Mouse (Mus musculus) megakaryocyte, adult 5-6 weeks (primary cell): ENCODE results near the gene Cdc42bpa. TPM values are rescaled to one million over a fixed set of nuclear protein-coding genes. Genes with fewer than 3 reads are reported as not detected.
"Not testable (repeated sequence)": the region's sequence is repeated elsewhere in the genome, so short reads cannot be mapped to it uniquely, and the experiment has no call there.

Experiments used
- ATAC-seq: 2 replicates; pipeline ENCODE4 v1.8.0; 2016; ENCODE audit warnings: mild to moderate bottlenecking, inconsistent platforms; ENCODE audit not compliant: poor library complexity, severe bottlenecking
- total RNA-seq, 2 experiments: library from RNA; stranded (forward) in 1 of 2; stranded (reverse) in 1 of 2; fragments of 153-499, 151-499 nt in 1 of 2; fragments of 221-1000, 200-1000 nt in 1 of 2; gene quantifications; 2 replicates each; pipeline versions ENCODE4 v1.2.3 to v1.2.4; 2015 to 2017

Cdc42bpa gene
- total RNA-seq, 2 experiments from 2014 or later, result 1.0 to 2.7 TPM

DNA sequence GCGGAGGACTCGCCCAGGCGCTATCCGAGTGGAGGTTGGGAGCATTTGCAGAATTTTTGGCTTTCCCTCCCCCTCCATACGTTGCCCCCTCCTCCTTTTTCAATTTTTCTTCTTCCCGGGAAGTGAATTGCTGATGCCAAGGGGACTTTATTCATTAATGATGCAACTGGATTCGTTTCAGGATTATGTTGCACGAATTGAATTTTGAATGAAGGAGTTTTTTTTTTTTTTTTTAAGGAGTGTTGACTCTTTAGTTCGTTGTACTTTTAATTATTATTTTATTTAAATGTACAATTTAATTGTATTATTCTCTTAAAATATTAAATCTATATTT, 238 bp downstream of the Cdc42bpa start:
- no peak for ATAC-seq

DNA sequence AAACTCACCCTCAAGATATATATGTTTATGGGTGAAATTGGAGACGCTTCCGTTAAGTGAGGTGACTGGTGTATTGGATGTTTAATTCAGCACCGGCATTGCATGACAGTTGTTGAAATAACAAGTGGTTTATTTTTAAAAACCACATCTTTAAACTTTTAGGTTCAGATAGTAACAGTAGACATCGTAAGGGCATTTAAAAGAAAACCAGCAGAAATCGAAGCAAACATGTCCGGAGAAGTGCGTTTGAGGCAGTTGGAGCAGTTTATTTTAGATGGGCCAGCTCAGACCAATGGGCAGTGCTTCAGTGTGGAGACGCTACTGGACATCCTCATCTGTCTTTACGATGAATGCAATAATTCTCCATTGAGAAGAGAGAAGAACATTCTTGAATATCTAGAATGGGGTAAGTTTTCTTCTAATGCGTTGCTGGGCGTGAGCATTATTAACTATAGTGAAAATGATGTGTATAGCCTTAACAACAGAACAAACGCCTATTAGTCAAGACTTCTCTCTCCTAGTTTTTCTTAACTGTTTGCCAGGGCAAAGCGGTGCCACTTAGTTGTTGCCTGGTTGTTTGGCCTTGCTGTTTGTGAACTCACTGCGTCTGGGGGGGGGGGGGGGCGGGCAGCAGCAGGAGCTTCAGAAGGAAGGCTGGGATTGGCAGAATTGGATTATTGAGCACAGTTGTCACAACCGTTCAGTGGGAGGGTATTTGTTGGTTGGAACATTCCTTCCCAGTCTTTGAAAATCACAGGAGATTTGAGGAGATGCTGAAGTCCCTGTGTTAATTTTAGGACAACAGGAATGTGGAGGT, 818 bp downstream of the Cdc42bpa start:
- no peak for ATAC-seq

DNA sequence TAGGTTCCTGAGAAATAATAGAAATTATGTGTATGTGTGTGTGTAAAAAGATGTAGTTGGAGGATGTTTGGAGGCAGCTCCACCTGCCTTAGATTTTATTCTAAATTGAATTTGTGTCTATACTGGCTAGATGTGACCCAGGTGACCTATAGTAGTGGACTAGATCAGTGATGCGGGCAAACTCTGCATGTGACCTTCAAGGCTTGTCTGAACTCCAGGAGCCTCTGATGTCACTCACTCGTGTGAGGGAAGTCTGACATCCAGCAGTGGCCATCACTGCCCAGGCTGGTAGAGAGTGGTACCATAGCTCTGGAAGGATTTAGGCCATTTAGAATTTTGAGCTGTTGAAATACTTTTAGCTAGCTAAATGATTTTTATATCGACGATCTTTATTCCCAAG, 1.5 kb downstream of the Cdc42bpa start:
- ATAC-seq, result no peak

- ATAC-seq, result no peak
Measured at GRCm38 (mm10) chr1:179969776-179970428, 9.6 kb downstream of the Cdc42bpa start.

DNA sequence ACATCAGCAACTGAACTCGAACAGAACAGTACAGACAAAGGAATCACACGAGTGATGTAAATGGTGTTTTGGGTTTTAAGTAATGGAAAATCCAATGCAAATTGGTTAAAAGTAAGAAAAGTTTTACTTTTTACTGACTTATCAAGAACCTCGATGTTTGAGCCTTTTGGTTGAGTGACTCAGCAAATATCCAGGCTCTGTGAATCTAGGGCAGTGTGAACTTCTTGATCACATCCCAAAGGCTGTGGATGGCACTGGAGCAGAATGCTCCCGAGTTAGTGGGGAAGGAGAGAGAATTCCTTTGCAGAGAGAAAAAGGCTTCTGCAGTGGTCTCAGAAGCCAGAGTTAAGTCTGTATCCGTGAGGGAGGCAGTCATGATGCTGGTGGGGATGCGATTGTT, 14.7 kb downstream of the Cdc42bpa start:
- no peak for ATAC-seq

DNA sequence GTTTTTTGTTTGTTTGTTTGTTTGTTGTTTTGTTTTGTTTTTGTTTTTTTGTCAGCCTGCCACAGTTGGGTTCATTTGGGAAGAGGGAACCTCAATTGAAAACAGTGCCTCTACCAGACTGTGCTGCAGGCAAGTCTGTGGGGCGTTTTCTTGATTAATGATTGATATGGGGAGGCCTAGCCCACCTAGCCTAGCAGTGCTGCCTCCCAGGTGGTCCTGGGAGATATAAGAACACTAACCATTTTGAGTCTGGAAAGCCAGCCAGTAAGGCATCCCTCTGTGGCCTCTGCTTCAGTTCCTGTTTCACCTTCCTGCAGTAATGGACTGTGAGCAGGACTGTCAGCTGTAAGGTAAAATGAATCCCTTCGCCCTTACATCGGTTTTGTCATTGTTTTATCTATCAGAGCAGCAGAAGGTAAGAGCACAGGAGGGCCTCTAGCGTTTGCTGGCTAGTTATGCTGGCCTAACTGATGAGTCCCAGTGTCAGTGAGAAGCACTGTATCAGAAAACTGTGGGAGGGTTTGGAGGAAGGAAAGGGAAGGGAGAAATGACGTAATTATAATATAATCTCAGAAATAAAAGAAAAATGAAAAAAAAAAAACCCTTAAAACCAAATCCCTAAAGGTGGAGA, 15.5 kb downstream of the Cdc42bpa start:
- ATAC-seq, result peak; percentile 18; the same call in 1 of the 2 replicates

- ATAC-seq, result no peak
Measured at GRCm38 (mm10) chr1:179977437-179977836, 17.2 kb downstream of the Cdc42bpa start.

DNA sequence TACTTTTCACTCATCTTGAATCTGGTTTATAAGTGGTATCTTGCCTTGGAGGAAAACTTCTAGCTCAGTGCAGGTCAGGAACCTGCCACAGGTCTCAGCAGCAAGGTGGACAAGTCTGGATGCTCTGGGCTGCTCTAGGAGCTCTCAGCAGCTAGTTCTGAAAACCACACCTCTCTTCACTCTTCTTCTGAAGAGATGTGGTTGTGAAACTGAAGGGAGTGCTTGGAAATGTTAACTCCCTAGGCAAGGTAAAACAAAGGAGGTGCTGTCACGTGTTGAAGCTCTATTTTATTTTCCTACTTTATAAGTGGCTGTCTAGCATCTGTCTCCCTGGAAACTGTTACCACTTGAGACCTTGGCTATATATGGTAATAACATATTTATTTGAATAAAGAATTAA, 18.5 kb downstream of the Cdc42bpa start:
- ATAC-seq, result no peak

GRCm38 (mm10) chr1:179981680-179982079, 21.4 kb downstream of the Cdc42bpa start:
- ATAC-seq, result no peak

DNA sequence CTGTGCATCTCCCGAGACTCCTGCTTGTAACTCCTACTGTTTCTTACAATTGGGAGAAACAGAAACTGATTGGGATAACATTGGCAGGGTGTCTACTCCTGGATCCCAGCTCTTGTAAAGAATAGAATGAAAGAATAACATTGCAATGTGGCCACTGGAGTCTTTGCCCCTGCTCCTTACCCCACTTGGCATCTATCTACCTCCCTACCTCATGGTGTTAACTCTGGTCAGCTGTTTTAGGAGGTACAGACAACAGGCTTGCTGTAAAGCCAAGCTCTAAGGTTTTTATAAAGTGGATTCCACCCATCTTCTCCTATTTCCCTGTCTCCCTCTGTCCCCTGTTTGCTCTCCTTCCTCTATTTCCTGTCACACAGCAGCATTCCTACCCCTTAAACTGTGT, 21.9 kb downstream of the Cdc42bpa start:
- ATAC-seq, result no peak

GRCm38 (mm10) chr1:179982933-179983332, 22.7 kb downstream of the Cdc42bpa start:
- no peak for ATAC-seq

GRCm38 (mm10) chr1:179984171-179984570, 23.9 kb downstream of the Cdc42bpa start:
- ATAC-seq, result no peak

- no peak for ATAC-seq
Measured at GRCm38 (mm10) chr1:179991660-179992235, 31.5 kb downstream of the Cdc42bpa start.

GRCm38 (mm10) chr1:179992255-179992654, 32.0 kb downstream of the Cdc42bpa start:
- no peak for ATAC-seq

DNA sequence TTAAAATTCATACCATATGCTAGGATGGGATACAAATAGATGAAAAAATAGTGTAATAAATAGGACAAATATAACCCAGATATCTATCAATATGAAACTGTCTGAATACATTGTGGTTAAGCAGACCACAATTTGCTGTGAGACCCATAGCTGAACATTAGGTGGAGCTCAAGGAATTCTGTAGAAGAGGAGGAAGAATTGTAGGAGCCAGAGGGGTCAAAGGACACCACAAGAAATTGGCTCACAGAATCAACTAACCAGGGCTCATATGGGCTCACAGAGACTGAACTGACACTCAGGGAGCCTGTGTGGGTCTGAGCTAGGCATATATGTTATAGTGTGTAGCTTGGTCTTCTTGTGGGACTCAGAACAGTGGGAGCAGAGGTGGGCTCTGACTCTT, 47.8 kb downstream of the Cdc42bpa start:
- ATAC-seq, result no peak

DNA sequence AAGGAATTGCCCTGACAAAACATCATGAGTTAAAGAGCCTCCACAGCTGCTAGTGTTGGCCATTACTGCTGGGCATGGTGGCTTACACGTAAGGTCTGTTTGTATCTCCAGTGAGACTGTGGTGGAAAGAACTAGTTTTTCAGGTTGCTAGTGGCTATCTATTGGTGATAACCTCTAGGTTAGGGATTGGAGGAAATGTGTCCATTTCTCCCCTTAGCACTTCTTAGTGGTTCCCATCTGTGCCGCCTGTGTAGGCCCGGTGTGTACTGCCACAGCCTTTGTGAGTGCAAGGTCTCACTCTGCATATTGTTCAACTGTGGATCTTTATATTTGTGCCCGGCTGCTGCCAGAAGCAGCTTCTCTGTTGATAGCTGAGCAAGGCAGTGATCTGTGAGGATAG, 53.2 kb downstream of the Cdc42bpa start:
- no peak for ATAC-seq

- no peak for ATAC-seq
Measured at GRCm38 (mm10) chr1:180018218-180018617, 57.9 kb downstream of the Cdc42bpa start.

GRCm38 (mm10) chr1:180021463-180022296, 61.4 kb downstream of the Cdc42bpa start:
- no peak for ATAC-seq

GRCm38 (mm10) chr1:180023512-180023911, 63.2 kb downstream of the Cdc42bpa start:
- ATAC-seq, result no peak

GRCm38 (mm10) chr1:180029863-180030262, 69.6 kb downstream of the Cdc42bpa start:
- ATAC-seq, result not testable (repeated sequence)
